Mouse (Mus musculus) myocyte (in vitro differentiated cells): ENCODE results near the gene Fkbp10. TPM values are rescaled to one million over a fixed set of nuclear protein-coding genes. Genes with fewer than 3 reads are reported as not detected.

Experiments
- H3K27me3 ChIP-seq: one replicate; pipeline ENCODE4 v1.6.1; 2011; ENCODE audit not compliant: control insufficient read depth, insufficient read depth, insufficient read length
- H3K36me3 ChIP-seq: one replicate; pipeline ENCODE4 v1.6.1; 2011; ENCODE audit not compliant: control insufficient read depth, insufficient read depth
- H3K4me2 ChIP-seq: one replicate; pipeline ENCODE4 v1.6.1; 2011; ENCODE audit warnings: low read depth, control low read depth
- H3K4me3 ChIP-seq: one replicate; pipeline ENCODE4 v1.5.1; 2011; ENCODE audit warnings: mild to moderate bottlenecking, control low read depth, moderate library complexity
- H3K79me2 ChIP-seq: one replicate; pipeline ENCODE4 v1.6.1; 2011; ENCODE audit not compliant: control insufficient read depth, insufficient read depth
- H3ac ChIP-seq: one replicate; pipeline ENCODE4 v1.6.1; 2011; ENCODE audit not compliant: control insufficient read depth, insufficient read length
- E2F4 ChIP-seq: IDR thresholded peaks from one replicate; pipeline ENCODE4 v1.6.1; 2011; ENCODE audit warnings: mild to moderate bottlenecking, control low read depth, moderate library complexity; ENCODE audit not compliant: insufficient read depth
- MAX ChIP-seq: IDR thresholded peaks from one replicate; pipeline ENCODE4 v1.6.1; 2011; ENCODE audit warnings: low read depth, mild to moderate bottlenecking, control low read depth
- POLR2A ChIP-seq: IDR thresholded peaks from one replicate; pipeline ENCODE4 v1.6.1; 2011; ENCODE audit warnings: low read depth, mild to moderate bottlenecking, control low read depth, moderate library complexity; ENCODE audit not compliant: insufficient read length
- REST ChIP-seq: IDR thresholded peaks from one replicate; pipeline ENCODE4 v1.6.1; 2011; ENCODE audit warnings: mild to moderate bottlenecking, control low read depth, moderate library complexity; ENCODE audit not compliant: insufficient read depth, insufficient read length
- SRF ChIP-seq: IDR thresholded peaks from one replicate; pipeline ENCODE4 v1.6.1; 2011; ENCODE audit warnings: low read depth; ENCODE audit not compliant: control insufficient read depth, insufficient read length
- TCF12 ChIP-seq: IDR thresholded peaks from one replicate; pipeline ENCODE4 v1.6.1; 2011; ENCODE audit warnings: mild to moderate bottlenecking, control low read depth; ENCODE audit not compliant: poor library complexity, insufficient read depth, severe bottlenecking
- USF1 ChIP-seq: IDR thresholded peaks from one replicate; pipeline ENCODE4 v1.6.1; 2011; ENCODE audit warnings: low read depth, mild to moderate bottlenecking, control low read depth, moderate library complexity
- polyA plus RNA-seq: library from polyadenylated mRNA; unstranded; fragments of >200 nt; fragmentation: generic; extraction: Trizol; gene quantifications from one replicate; pipeline ENCODE4 v1.2.1, GENCODE M21; 2012; ENCODE audit warnings: missing spikeins

Fkbp10 gene
- polyA plus RNA-seq, 1 experiment: 162 TPM

- Histone ChIP-seq H3ac (peak overlapping the region; percentile 51), H3K79me2 (peaks cover 43% of the 10 kb centered on the region), H3K36me3 (peaks cover 12% of the 10 kb centered on the region), H3K4me3 (peak overlapping the region; percentile 76), H3K27me3 (no peaks in the 10 kb centered on the region), H3K4me2 (peak overlapping the region; percentile 58)
- no peak for TF ChIP-seq E2F4
- TF ChIP-seq REST: no peak
- no peak for TF ChIP-seq TCF12
- TF ChIP-seq MAX: no peak
- no peak for TF ChIP-seq USF1
- no peak for TF ChIP-seq SRF
- no peak for TF ChIP-seq POLR2A
These were observed 57.4 kb downstream of the Fkbp10 start for GRCm38 (mm10) chr11:100472935-100473295.

Other genes starting within 250 kb of the Fkbp10 start
- not detected for gene Krt9, start 222.5 kb upstream of the Fkbp10 start, polyA plus RNA-seq
- gene Krt14, start 208.1 kb upstream of the Fkbp10 start, polyA plus RNA-seq: 9.9 TPM
- gene Krt16, start 166.8 kb upstream of the Fkbp10 start, polyA plus RNA-seq: 0.10 TPM
- not detected for gene Krt17, start 154.7 kb upstream of the Fkbp10 start, polyA plus RNA-seq
- gene Krt42, start 145.8 kb upstream of the Fkbp10 start, polyA plus RNA-seq: not detected
- gene Eif1, start 95.8 kb upstream of the Fkbp10 start, polyA plus RNA-seq: 1,731 TPM
- gene Gast, start 81.3 kb upstream of the Fkbp10 start, polyA plus RNA-seq: not detected
- gene Hap1, start 59.6 kb upstream of the Fkbp10 start, polyA plus RNA-seq: 1.0 TPM
- gene Jup, start 17.9 kb upstream of the Fkbp10 start, polyA plus RNA-seq: 161 TPM
- gene P3h4, start 861 bp upstream of the Fkbp10 start, polyA plus RNA-seq: 115 TPM
- gene Nt5c3b, start 26.1 kb downstream of the Fkbp10 start, polyA plus RNA-seq: 47.6 TPM
- 0.20 TPM for gene Klhl10, start 26.2 kb downstream of the Fkbp10 start, polyA plus RNA-seq
- 3.6 TPM for gene Klhl11, start 57.0 kb downstream of the Fkbp10 start, polyA plus RNA-seq
- gene Acly, start 112.3 kb downstream of the Fkbp10 start, polyA plus RNA-seq: 95.5 TPM
- gene Ttc25, start 129.9 kb downstream of the Fkbp10 start, polyA plus RNA-seq: 0.71 TPM
- gene Cnp, start 159.2 kb downstream of the Fkbp10 start, polyA plus RNA-seq: 18.5 TPM
- gene Nkiras2, start 203.5 kb downstream of the Fkbp10 start, polyA plus RNA-seq: 130 TPM
- gene Dnajc7, start 204.5 kb downstream of the Fkbp10 start, polyA plus RNA-seq: 113 TPM